Mouse (Mus musculus): ENCODE results near the gene Mecom.

The Mecom gene

GRCm38 (mm10) chr3:30207431-30207830, 340.4 kb downstream of the Mecom start:
- peak; percentile 64 for ATAC-seq (ENCODE audit: low TSS enrichment)

GRCm38 (mm10) chr3:30206123-30206522, 341.7 kb downstream of the Mecom start:
- no peak for ATAC-seq (ENCODE audit: low TSS enrichment)

GRCm38 (mm10) chr3:30203764-30204163, 344.0 kb downstream of the Mecom start:
- ATAC-seq (ENCODE audit: low TSS enrichment), result no peak

- ATAC-seq (ENCODE audit: low TSS enrichment), result no peak
Measured at GRCm38 (mm10) chr3:30198854-30199253, 349.0 kb downstream of the Mecom start.

GRCm38 (mm10) chr3:30198227-30198626, 349.6 kb downstream of the Mecom start:
- no peak for ATAC-seq (ENCODE audit: low TSS enrichment)

GRCm38 (mm10) chr3:30195186-30195585, 352.6 kb downstream of the Mecom start:
- ATAC-seq (ENCODE audit: low TSS enrichment), result no peak

- no peak for ATAC-seq (ENCODE audit: low TSS enrichment)
Measured at GRCm38 (mm10) chr3:30192294-30193007, 355.4 kb downstream of the Mecom start.

GRCm38 (mm10) chr3:30189325-30189724, 358.5 kb downstream of the Mecom start:
- ATAC-seq (ENCODE audit: low TSS enrichment), result no peak

GRCm38 (mm10) chr3:30187812-30188469, 359.9 kb downstream of the Mecom start:
- ATAC-seq (ENCODE audit: low TSS enrichment), result no peak

- ATAC-seq (ENCODE audit: low TSS enrichment), result no peak
Measured at GRCm38 (mm10) chr3:30181807-30182481, 365.9 kb downstream of the Mecom start.

- ATAC-seq (ENCODE audit: low TSS enrichment), result no peak
Measured at GRCm38 (mm10) chr3:30176615-30177014, 371.2 kb downstream of the Mecom start.

GRCm38 (mm10) chr3:30173812-30174211, 374.0 kb downstream of the Mecom start:
- ATAC-seq (ENCODE audit: low TSS enrichment), result no peak

GRCm38 (mm10) chr3:30168396-30169186, 379.2 kb downstream of the Mecom start:
- no peak for ATAC-seq (ENCODE audit: low TSS enrichment)

- no peak for ATAC-seq (ENCODE audit: low TSS enrichment)
Measured at GRCm38 (mm10) chr3:30167027-30167426, 380.8 kb downstream of the Mecom start.

GRCm38 (mm10) chr3:30164834-30165233, 383.0 kb downstream of the Mecom start:
- no peak for ATAC-seq (ENCODE audit: low TSS enrichment)

- ATAC-seq (ENCODE audit: low TSS enrichment), result no peak
Measured at GRCm38 (mm10) chr3:30163390-30163789, 384.4 kb downstream of the Mecom start.

GRCm38 (mm10) chr3:30160961-30161670, 386.7 kb downstream of the Mecom start:
- ATAC-seq (ENCODE audit: low TSS enrichment), result no peak

- ATAC-seq (ENCODE audit: low TSS enrichment), result no peak
Measured at GRCm38 (mm10) chr3:30160346-30160745, 387.5 kb downstream of the Mecom start.

GRCm38 (mm10) chr3:30157128-30157670, 390.6 kb downstream of the Mecom start:
- ATAC-seq (ENCODE audit: low TSS enrichment), result no peak

- ATAC-seq (ENCODE audit: low TSS enrichment), result no peak
Measured at GRCm38 (mm10) chr3:30154390-30154789, 393.4 kb downstream of the Mecom start.

GRCm38 (mm10) chr3:30153923-30154331, 393.9 kb downstream of the Mecom start:
- no peak for ATAC-seq (ENCODE audit: low TSS enrichment)
